In genomic region chr2:180678609-180679140, GRCm38 (mm10) we compare ENCODE assay signal across 8 mouse cellular contexts. TPM values are rescaled to one million over a fixed set of nuclear protein-coding genes. Genes with fewer than 3 reads are reported as not detected.
A peak's percentile ranks its signal among the peaks of the same experiment; 100 is the strongest.
DNase-seq lines count a peak whose midpoint lies in the region; ATAC-seq and TF ChIP-seq lines count a peak whose summit lies in the region.

No protein-coding gene starts in this region.

- H3K4me3 ChIP-seq in kidney, embryonic 14.5 days (ENCODE audit: low read length): no peak overlapping the region
- no peak overlapping the region for H3K4me3 ChIP-seq in limb, embryonic 14.5 days (replicated peaks; ENCODE audit: low read length)
- H3K4me3 ChIP-seq in midbrain, postnatal 0 days (ENCODE audit: low read depth, low read length): no peak overlapping the region

- peaks cover 54% of the 10 kb centered on the region for H3K36me3 ChIP-seq in kidney, embryonic 14.5 days (ENCODE audit: control insufficient read depth, insufficient read depth, low read length)
- peaks cover 56% of the 10 kb centered on the region for H3K36me3 ChIP-seq in limb, embryonic 14.5 days (ENCODE audit: control insufficient read depth, insufficient read depth, low read length)
- H3K36me3 ChIP-seq in midbrain, postnatal 0 days (ENCODE audit: insufficient read depth, low read length): peaks cover 34% of the 10 kb centered on the region

- H3K4me2 ChIP-seq in kidney, embryonic 14.5 days (replicated peaks; ENCODE audit: low read depth, low read length): no peak overlapping the region
- no peak overlapping the region for H3K4me2 ChIP-seq in limb, embryonic 14.5 days (replicated peaks; ENCODE audit: low read depth, low read length, severe bottlenecking)
- no peak overlapping the region for H3K4me2 ChIP-seq in midbrain, postnatal 0 days (ENCODE audit: low read depth, low read length, poor library complexity, severe bottlenecking)

- peak; percentile 53; the same call in 1 of the 2 replicates for ATAC-seq in kidney, embryonic 14.5 days (ENCODE audit: low FRiP score, low TSS enrichment)
- peak; percentile 66 for ATAC-seq in limb, embryonic 14.5 days (ENCODE audit: low FRiP score, low read depth)
- peak; percentile 70 for ATAC-seq in midbrain, postnatal 0 days (ENCODE audit: low FRiP score)

- peak; percentile 85 for TF ChIP-seq CTCF in midbrain, postnatal 0 days (IDR thresholded peaks at IDR 0.05)

- no peaks in the 10 kb centered on the region for H3K27me3 ChIP-seq in kidney, embryonic 14.5 days (ENCODE audit: control insufficient read depth, insufficient read depth, low read length)
- H3K27me3 ChIP-seq in limb, embryonic 14.5 days (ENCODE audit: control insufficient read depth, insufficient read depth, low read length): no peaks in the 10 kb centered on the region
- no peaks in the 10 kb centered on the region for H3K27me3 ChIP-seq in midbrain, postnatal 0 days (ENCODE audit: insufficient read depth, low read length)

- whole genome bisulfite sequencing in kidney, embryonic 14.5 days: 30% methylated on average over 4 of the region's 4 CpGs
- 25% methylated on average over 4 of the region's 4 CpGs for WGBS in limb, embryonic 14.5 days
- WGBS in midbrain, postnatal 0 days: 22% methylated on average over 4 of the region's 4 CpGs

- TF ChIP-seq POLR2A in limb, embryonic 14.5 days (IDR thresholded peaks at IDR 0.05; ENCODE audit: borderline replicate concordance, extremely low read depth, insufficient read depth, insufficient read length): no peak

- no peak overlapping the region for H3K9ac ChIP-seq in kidney, embryonic 14.5 days (ENCODE audit: low read depth, low read length)
- H3K9ac ChIP-seq in limb, embryonic 14.5 days (ENCODE audit: low read depth, low read length, severe bottlenecking): no peak overlapping the region
- no peak overlapping the region for H3K9ac ChIP-seq in midbrain, postnatal 0 days (replicated peaks; ENCODE audit: low read length, poor library complexity, severe bottlenecking)

- no peaks in the 10 kb centered on the region for H3K4me1 ChIP-seq in kidney, embryonic 14.5 days (ENCODE audit: control insufficient read depth, insufficient read depth, low read length)
- H3K4me1 ChIP-seq in limb, embryonic 14.5 days (ENCODE audit: control insufficient read depth, insufficient read depth, low read length): no peaks in the 10 kb centered on the region
- no peaks in the 10 kb centered on the region for H3K4me1 ChIP-seq in midbrain, postnatal 0 days (ENCODE audit: insufficient read depth, low read length)

- no peak overlapping the region for H3K27ac ChIP-seq in kidney, embryonic 14.5 days (ENCODE audit: low read depth, low read length)
- no peak overlapping the region for H3K27ac ChIP-seq in limb, embryonic 14.5 days (replicated peaks; ENCODE audit: low read depth, low read length)
- no peak overlapping the region for H3K27ac ChIP-seq in midbrain, postnatal 0 days (ENCODE audit: low read depth, low read length)

- peak; percentile 80 for DNase-seq in A20 (ENCODE audit: low read depth, low spot score)
- peak; percentile 63 for DNase-seq in adrenal gland, adult 2 months
- peak; percentile 61 for DNase-seq in embryo, embryonic 9.5 days (ENCODE audit: extremely low spot score)
- DNase-seq in heart, adult 8-10 months (ENCODE audit: low spot score): peak; percentile 73
- peak; percentile 42 for DNase-seq in limb, embryonic 14.5 days (ENCODE audit: low spot score)
- peak; percentile 58 for DNase-seq in midbrain, postnatal 0 days (ENCODE audit: low spot score)
- DNase-seq in spleen, postnatal 36 days (ENCODE audit: low spot score in 2 of 2): peak; percentile 62 to 78

- no peaks in the 10 kb centered on the region for H3K9me3 ChIP-seq in kidney, embryonic 14.5 days (ENCODE audit: control insufficient read depth, low read length)
- H3K9me3 ChIP-seq in limb, embryonic 14.5 days (ENCODE audit: control insufficient read depth, low read length): no peaks in the 10 kb centered on the region
- no peaks in the 10 kb centered on the region for H3K9me3 ChIP-seq in midbrain, postnatal 0 days (ENCODE audit: low read length)

RNA-seq across cellular contexts. Expression of gene Dido1, which starts 31.1 kb away (rescaled TPM):
- total RNA-seq in adrenal gland, adult 2 months (2021): 10 to 100 TPM; 36.6 to 38.6 TPM
- 7.3 and 8.7 TPM in 2 replicates for polyA plus RNA-seq in adrenal gland, adult 2 months (2012; rRNA removed)
- 10 to 100 TPM; 25.2 to 35.9 (median 31.1) TPM for total RNA-seq in heart, adult 8-10 months (2022)
- polyA plus RNA-seq in kidney, embryonic 14.5 days (2014; fragmentation: Nextera tagmentation; extraction: Ambion mirVana): 25.6 and 39.5 TPM in 2 replicates
- 28.9 and 39.7 TPM in 2 replicates for polyA plus RNA-seq in limb, embryonic 14.5 days (2012; rRNA removed)
- 26.4 and 31.4 TPM in 2 replicates for polyA plus RNA-seq in limb, embryonic 14.5 days (2014; fragmentation: Nextera tagmentation; extraction: Ambion mirVana)
- 36.7 and 44.1 TPM in 2 replicates for total RNA-seq in midbrain, postnatal 0 days (2014; rRNA removed)
- 19.3 and 22.2 TPM in 2 replicates for polyA plus RNA-seq in midbrain, postnatal 0 days (2015; fragmentation: Nextera tagmentation; extraction: Ambion mirVana)

RNA-seq across cellular contexts. Expression of gene Gid8, which starts 31.2 kb away (rescaled TPM):
- 10 to 100 TPM; 58.3 to 61.8 TPM for total RNA-seq in adrenal gland, adult 2 months (2021)
- polyA plus RNA-seq in adrenal gland, adult 2 months (2012; rRNA removed): 11.3 and 12.2 TPM in 2 replicates
- 10 to 100 TPM; 57.6 to 66.1 (median 59.5) TPM for total RNA-seq in heart, adult 8-10 months (2022)
- polyA plus RNA-seq in kidney, embryonic 14.5 days (2014; fragmentation: Nextera tagmentation; extraction: Ambion mirVana): 54.3 and 62.9 TPM in 2 replicates
- 58.9 and 64.0 TPM in 2 replicates for polyA plus RNA-seq in limb, embryonic 14.5 days (2012; rRNA removed)
- polyA plus RNA-seq in limb, embryonic 14.5 days (2014; fragmentation: Nextera tagmentation; extraction: Ambion mirVana): 69.9 and 71.9 TPM in 2 replicates
- total RNA-seq in midbrain, postnatal 0 days (2014; rRNA removed): 43.6 and 56.4 TPM in 2 replicates
- polyA plus RNA-seq in midbrain, postnatal 0 days (2015; fragmentation: Nextera tagmentation; extraction: Ambion mirVana): 44.5 and 46.5 TPM in 2 replicates

RNA-seq across cellular contexts. Expression of gene Tcfl5, which starts 36.2 kb away (rescaled TPM):
- total RNA-seq in adrenal gland, adult 2 months (2021): not detected
- 0.20 TPM in 1 of 2 replicates, not detected in the other for polyA plus RNA-seq in adrenal gland, adult 2 months (2012; rRNA removed)
- total RNA-seq in heart, adult 8-10 months (2022): not detected
- 0.22 and 0.40 TPM in 2 replicates for polyA plus RNA-seq in kidney, embryonic 14.5 days (2014; fragmentation: Nextera tagmentation; extraction: Ambion mirVana)
- 1.8 and 2.0 TPM in 2 replicates for polyA plus RNA-seq in limb, embryonic 14.5 days (2012; rRNA removed)
- polyA plus RNA-seq in limb, embryonic 14.5 days (2014; fragmentation: Nextera tagmentation; extraction: Ambion mirVana): 0.70 and 0.98 TPM in 2 replicates
- total RNA-seq in midbrain, postnatal 0 days (2014; rRNA removed): 5.9 and 7.8 TPM in 2 replicates
- polyA plus RNA-seq in midbrain, postnatal 0 days (2015; fragmentation: Nextera tagmentation; extraction: Ambion mirVana): 0.79 and 1.0 TPM in 2 replicates

RNA-seq across cellular contexts. Expression of gene Slc17a9, which starts 46.4 kb away (rescaled TPM):
- total RNA-seq in adrenal gland, adult 2 months (2021): under 1 TPM; 0.52 TPM
- polyA plus RNA-seq in adrenal gland, adult 2 months (2012; rRNA removed): 2.7 and 3.8 TPM in 2 replicates
- under 1 TPM; 0.30 to 0.75 (median 0.40) TPM for total RNA-seq in heart, adult 8-10 months (2022)
- 0.20 and 0.47 TPM in 2 replicates for polyA plus RNA-seq in kidney, embryonic 14.5 days (2014; fragmentation: Nextera tagmentation; extraction: Ambion mirVana)
- 3.4 and 5.9 TPM in 2 replicates for polyA plus RNA-seq in limb, embryonic 14.5 days (2012; rRNA removed)
- 1.7 and 2.2 TPM in 2 replicates for polyA plus RNA-seq in limb, embryonic 14.5 days (2014; fragmentation: Nextera tagmentation; extraction: Ambion mirVana)
- total RNA-seq in midbrain, postnatal 0 days (2014; rRNA removed): 0.55 and 1.2 TPM in 2 replicates
- polyA plus RNA-seq in midbrain, postnatal 0 days (2015; fragmentation: Nextera tagmentation; extraction: Ambion mirVana): 0.20 TPM in 1 of 2 replicates, not detected in the other
